Mouse (Mus musculus) heart, embryonic 11.5 days (tissue): Measurements from ENCODE around the gene Tent4a. TPM values are rescaled to one million over a fixed set of nuclear protein-coding genes. Genes with fewer than 3 reads are reported as not detected.

Experiments used
- ATAC-seq: fragments of 200-750 bp; cut with Nextera tagmentation; replicated peaks from 2 replicates; pipeline ENCODE4 v1.8.0; 2017; ENCODE audit warnings: moderate library complexity; ENCODE audit not compliant: insufficient number of reproducible peaks, low FRiP score, low TSS enrichment
- H3K27ac ChIP-seq: fragments of 300-500 bp; sonication (generic); 2 replicates; pipeline ENCODE4 v1.5.1; 2014; ENCODE audit warnings: mild to moderate bottlenecking, low read depth, low read length
- H3K27me3 ChIP-seq: fragments of 300-500 bp; sonication (generic); 2 replicates; pipeline ENCODE4 v1.6.1; 2014; ENCODE audit warnings: mild to moderate bottlenecking, low read length, mixed read lengths; ENCODE audit not compliant: control insufficient read depth, insufficient read depth
- H3K36me3 ChIP-seq: fragments of 300-500 bp; sonication (generic); 2 replicates; pipeline ENCODE4 v1.6.1; 2014; ENCODE audit warnings: mild to moderate bottlenecking, low read length, moderate library complexity, mixed read lengths; ENCODE audit not compliant: control insufficient read depth, insufficient read depth
- H3K4me1 ChIP-seq: fragments of 300-500 bp; sonication (generic); 2 replicates; pipeline ENCODE4 v1.6.1; 2014; ENCODE audit warnings: low read length; ENCODE audit not compliant: control insufficient read depth, insufficient read depth
- H3K4me2 ChIP-seq: fragments of 300-500 bp; sonication (generic); 2 replicates; pipeline ENCODE4 v1.6.1; 2014; ENCODE audit warnings: mild to moderate bottlenecking, moderate library complexity
- H3K4me3 ChIP-seq: fragments of 300-500 bp; sonication (generic); 2 replicates; pipeline ENCODE4 v1.5.1; 2014; ENCODE audit warnings: low read depth, low read length
- H3K9ac ChIP-seq: fragments of 300-500 bp; sonication (generic); 2 replicates; pipeline ENCODE4 v1.6.1; 2014; ENCODE audit warnings: mild to moderate bottlenecking, low read depth, low read length, moderate library complexity
- H3K9me3 ChIP-seq: fragments of 300-500 bp; sonication (generic); replicated peaks from 2 replicates; pipeline ENCODE4 v1.6.1; 2016; ENCODE audit warnings: low read length; ENCODE audit not compliant: control insufficient read depth
- WGBS: fragments of 180-500 bp; shearing (Covaris S2); extraction: QIAGEN DNeasy Blood & Tissue Kit; methylation state at CpG from one replicate; pipeline ENCODE4 v1.1.7; 2014; ENCODE audit not compliant: insufficient replicate concordance; 5-methylcytosine and 5-hydroxymethylcytosine counted together
- polyA plus RNA-seq: library from polyadenylated mRNA; unstranded; fragments of >200 nt; fragmentation: Nextera tagmentation; extraction: Ambion mirVana; gene quantifications from 2 replicates; pipeline ENCODE4 v1.2.1, GENCODE M21; 2014

The Tent4a gene
- polyA plus RNA-seq, 1 experiment from 2014 or later: 5.1 TPM

DNA sequence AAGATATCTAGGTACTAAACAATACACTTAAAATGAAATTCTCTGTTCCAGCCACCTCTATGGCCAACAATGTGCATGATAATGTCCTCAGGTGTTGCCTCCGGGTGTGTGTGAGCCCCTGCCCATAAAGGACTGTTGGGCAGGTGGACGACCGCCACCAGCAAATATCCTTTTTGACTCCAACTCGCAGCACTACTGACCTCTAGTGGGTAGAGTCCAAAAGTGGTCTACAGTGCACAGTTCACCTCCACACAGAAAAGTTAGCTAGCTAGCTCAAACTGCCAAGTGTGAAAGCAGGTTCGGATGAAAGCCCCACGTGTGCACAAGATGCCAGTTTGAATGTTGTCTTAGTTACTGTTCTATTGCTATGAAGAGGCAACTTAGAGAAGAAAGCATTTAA lies 49.1 kb downstream of the Tent4a start:
- no peak overlapping the region for H3K9ac ChIP-seq
- 22% methylated on average over 6 of the region's 6 CpGs for WGBS
- peaks cover 25% of the 10 kb centered on the region for H3K27me3 ChIP-seq
- peaks cover 7% of the 10 kb centered on the region for H3K4me1 ChIP-seq
- no peak for ATAC-seq
- no peaks in the 10 kb centered on the region for H3K36me3 ChIP-seq
- H3K27ac ChIP-seq: no peak overlapping the region
- H3K4me3 ChIP-seq: no peak overlapping the region
- no peak overlapping the region for H3K4me2 ChIP-seq
- no peaks in the 10 kb centered on the region for H3K9me3 ChIP-seq

DNA sequence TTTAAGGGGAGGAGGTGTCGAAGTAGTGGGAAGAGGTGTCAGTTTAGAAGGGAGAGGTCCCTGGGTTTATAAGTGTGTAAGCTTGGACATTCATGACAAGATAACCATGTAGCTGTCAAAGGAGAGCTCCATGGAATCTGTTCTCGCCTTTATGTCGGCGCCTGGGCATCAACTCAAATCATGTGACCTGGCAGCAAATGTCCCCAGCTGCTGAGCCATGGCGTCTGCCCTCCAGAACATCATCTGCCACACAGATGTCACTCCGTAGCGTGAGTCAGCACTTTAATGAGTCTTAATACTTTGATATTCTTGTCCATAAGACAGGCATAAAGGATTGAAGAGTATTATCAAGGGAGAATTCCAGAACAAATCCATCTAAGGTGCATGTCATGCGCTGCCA lies 51.7 kb downstream of the Tent4a start:
- no peak for ATAC-seq
- H3K4me1 ChIP-seq: peaks cover 3% of the 10 kb centered on the region
- H3K27ac ChIP-seq: no peak overlapping the region
- H3K4me3 ChIP-seq: no peak overlapping the region
- peaks cover 21% of the 10 kb centered on the region for H3K27me3 ChIP-seq
- WGBS: 37% methylated on average over 8 of the region's 8 CpGs
- H3K4me2 ChIP-seq: peak overlapping the region; percentile 70
- H3K9ac ChIP-seq: no peak overlapping the region
- H3K36me3 ChIP-seq: no peaks in the 10 kb centered on the region
- no peaks in the 10 kb centered on the region for H3K9me3 ChIP-seq

DNA sequence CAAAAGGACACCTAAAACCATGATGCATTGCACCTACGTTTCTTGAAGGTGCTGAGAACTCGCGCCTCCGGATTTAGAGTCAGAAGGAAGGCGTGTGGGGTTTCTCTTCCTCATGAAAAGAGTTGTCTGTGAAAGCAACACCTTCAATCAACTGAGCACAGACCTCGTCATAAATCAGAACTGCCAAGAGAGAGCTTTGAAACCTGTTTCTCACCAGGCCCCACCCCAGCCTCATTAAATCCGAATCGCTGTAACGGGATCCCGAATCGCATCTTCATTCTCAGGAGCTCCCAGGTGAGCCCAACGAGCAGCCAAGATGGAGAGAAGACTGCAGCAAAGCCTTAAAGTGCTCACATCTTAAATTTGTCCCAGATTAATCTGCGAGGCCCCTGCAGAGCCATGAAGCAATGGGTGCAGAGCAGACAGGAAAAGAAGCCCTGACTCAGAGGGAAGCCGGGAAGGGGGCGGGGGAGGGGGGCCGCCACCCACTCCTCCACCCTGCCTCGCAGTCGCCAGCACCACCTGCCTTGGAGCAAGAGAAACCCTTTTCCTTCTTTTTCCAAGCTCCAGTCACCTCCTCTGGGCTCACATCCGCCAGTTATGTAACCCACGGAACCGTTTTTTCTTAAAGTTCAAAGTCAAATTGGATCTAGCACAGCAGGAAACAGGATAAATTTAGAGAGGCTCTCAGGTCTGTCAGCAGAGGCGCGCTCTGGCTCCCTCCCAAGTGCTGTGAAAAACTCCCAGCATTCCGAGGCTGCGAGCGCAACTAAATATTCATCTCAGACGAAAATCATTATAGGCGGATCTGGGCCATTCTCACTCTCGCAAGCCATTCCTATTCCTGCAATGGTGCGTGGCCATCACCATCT lies 52.5 kb downstream of the Tent4a start:
- H3K4me1 ChIP-seq: peaks cover 3% of the 10 kb centered on the region; the same call in 1 of the 2 replicates
- no peaks in the 10 kb centered on the region for H3K36me3 ChIP-seq
- WGBS: 3% methylated on average over 30 of the region's 30 CpGs
- peak overlapping the region; percentile 46 for H3K9ac ChIP-seq
- no peaks in the 10 kb centered on the region for H3K9me3 ChIP-seq
- peak overlapping the region; percentile 35 for H3K4me3 ChIP-seq
- H3K27ac ChIP-seq: no peak overlapping the region; the same call in 1 of the 2 replicates
- H3K4me2 ChIP-seq: peak overlapping the region; percentile 70
- H3K27me3 ChIP-seq: peaks cover 18% of the 10 kb centered on the region
- ATAC-seq: no peak

DNA sequence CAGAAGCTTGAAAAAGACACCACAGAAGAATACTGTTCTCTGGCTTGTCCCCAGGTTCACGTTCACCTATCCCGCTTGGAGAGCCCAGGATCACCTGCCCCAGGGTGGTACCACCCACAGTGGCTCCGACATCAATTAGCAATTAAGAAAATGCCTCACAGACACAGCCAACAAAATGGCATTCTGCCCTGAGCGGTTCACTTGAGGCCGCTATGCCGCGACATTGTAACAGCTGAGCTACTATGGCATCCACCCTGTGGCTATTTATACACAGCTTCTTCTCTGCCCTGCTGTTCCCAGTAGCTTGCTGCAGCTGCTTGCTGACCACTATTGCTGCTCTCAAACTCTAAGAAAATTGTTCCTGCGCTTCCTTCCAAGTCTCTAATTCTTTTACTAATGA lies 53.4 kb downstream of the Tent4a start:
- peak overlapping the region; percentile 70 for H3K4me2 ChIP-seq
- 0 out of 2 replicates have a peak overlapping the region, but pooled peaks have one; percentile 40 for H3K9ac ChIP-seq
- H3K27me3 ChIP-seq: peaks cover 14% of the 10 kb centered on the region
- ATAC-seq: no peak
- WGBS: 11% methylated on average over 8 of the region's 8 CpGs
- H3K9me3 ChIP-seq: no peaks in the 10 kb centered on the region
- H3K36me3 ChIP-seq: no peaks in the 10 kb centered on the region
- no peak overlapping the region for H3K27ac ChIP-seq
- H3K4me1 ChIP-seq: peaks cover 3% of the 10 kb centered on the region; the same call in 1 of the 2 replicates
- H3K4me3 ChIP-seq: peak overlapping the region; percentile 9; the same call in 1 of the 2 replicates

DNA sequence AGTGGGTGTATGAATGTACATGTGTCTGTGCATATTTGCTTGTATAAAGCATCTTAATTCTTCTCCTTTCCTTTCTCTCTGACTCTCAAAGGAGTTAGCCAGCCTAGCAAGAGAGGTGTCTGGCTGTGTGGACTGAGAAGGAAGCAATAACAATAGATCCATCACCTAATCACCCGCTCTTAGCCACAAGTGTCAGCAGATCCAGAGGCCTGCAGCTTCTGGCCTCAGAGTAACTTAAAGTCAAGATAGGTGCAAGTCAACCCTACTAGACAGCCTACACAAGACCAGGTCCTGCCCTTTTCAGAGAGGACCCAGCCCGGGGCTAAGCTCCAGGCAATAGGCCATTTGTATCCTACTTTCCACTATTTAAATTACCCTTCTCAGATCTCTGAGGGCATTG lies 54.5 kb downstream of the Tent4a start:
- no peak for ATAC-seq
- H3K9ac ChIP-seq: no peak overlapping the region
- H3K4me1 ChIP-seq: peaks cover 3% of the 10 kb centered on the region; the same call in 1 of the 2 replicates
- no peaks in the 10 kb centered on the region for H3K9me3 ChIP-seq
- H3K27ac ChIP-seq: no peak overlapping the region
- H3K27me3 ChIP-seq: peaks cover 14% of the 10 kb centered on the region
- H3K4me2 ChIP-seq: no peak overlapping the region
- no peak overlapping the region for H3K4me3 ChIP-seq
- H3K36me3 ChIP-seq: no peaks in the 10 kb centered on the region
- WGBS: 65% methylated on average over 2 of the region's 2 CpGs

DNA sequence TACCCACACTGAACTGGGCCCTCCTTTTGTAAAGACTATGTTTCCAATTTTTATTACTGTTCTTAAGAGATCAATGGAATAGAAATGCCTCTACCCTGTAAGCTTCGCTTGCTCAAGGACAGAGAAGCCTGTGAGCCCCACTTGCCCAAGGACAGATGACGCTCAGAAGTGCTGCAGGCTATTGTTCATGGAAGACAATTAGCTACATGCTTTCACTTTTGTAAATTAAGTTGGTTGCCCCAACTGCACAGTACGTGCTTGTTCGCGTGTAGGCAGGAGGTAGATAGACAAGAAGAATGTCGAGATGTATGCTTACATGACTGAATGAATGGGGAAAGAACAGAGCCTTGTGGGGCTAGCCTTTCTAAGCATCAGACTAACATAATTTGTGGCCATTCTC lies 55.7 kb downstream of the Tent4a start:
- H3K4me1 ChIP-seq: peaks cover 3% of the 10 kb centered on the region; the same call in 1 of the 2 replicates
- H3K27me3 ChIP-seq: peaks cover 7% of the 10 kb centered on the region; the same call in 1 of the 2 replicates
- no peak overlapping the region for H3K9ac ChIP-seq
- no peak for ATAC-seq
- no peaks in the 10 kb centered on the region for H3K9me3 ChIP-seq
- 88% methylated on average over 6 of the region's 6 CpGs for WGBS
- H3K27ac ChIP-seq: no peak overlapping the region
- no peak overlapping the region for H3K4me3 ChIP-seq
- no peaks in the 10 kb centered on the region for H3K36me3 ChIP-seq
- H3K4me2 ChIP-seq: no peak overlapping the region

DNA sequence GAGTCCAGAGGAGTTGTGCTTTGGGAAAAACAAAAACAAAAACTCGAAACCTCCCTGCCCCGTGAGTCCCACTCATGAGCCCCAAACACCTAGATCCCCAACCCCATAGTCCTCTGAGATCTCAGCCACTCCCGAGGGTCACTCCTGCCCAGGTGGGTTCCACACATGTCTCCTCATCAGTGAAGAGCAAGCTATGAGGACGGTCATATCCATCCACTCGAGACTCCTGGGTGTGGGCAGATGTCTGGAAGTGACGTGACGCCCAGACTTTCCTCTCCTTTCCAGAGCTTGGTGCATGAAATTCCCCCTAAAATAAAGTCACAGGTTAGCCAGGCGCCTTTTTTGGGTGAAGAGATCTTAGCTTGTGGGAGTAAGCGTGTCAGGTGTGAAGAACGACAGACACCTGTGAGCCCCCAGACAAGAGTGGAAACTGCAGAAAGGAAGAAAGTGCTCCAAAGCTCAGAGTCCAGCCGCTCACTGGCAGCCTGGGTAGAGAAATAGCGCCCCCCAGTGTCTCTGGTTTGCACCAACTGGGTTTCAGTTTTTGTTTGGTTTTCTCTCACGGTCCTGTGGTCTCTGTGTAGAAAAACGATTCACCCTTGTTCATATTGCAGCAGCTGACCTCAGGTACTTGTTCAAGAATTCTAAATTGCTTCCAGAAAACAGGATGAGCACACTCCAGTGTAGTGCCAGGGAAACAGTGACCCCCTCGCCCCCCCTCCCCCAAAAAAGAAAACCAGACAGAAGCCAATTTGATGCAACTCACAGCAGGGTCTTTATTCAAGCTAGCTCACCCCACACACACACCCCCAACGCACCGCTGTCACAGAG lies 73.6 kb downstream of the Tent4a start:
- H3K9ac ChIP-seq: no peak overlapping the region
- no peak overlapping the region for H3K4me2 ChIP-seq
- 44% methylated on average over 17 of the region's 17 CpGs for WGBS
- no peak for ATAC-seq
- H3K4me3 ChIP-seq: no peak overlapping the region
- H3K27ac ChIP-seq: no peak overlapping the region
- H3K27me3 ChIP-seq: no peaks in the 10 kb centered on the region
- no peaks in the 10 kb centered on the region for H3K9me3 ChIP-seq
- H3K36me3 ChIP-seq: no peaks in the 10 kb centered on the region
- H3K4me1 ChIP-seq: no peaks in the 10 kb centered on the region

DNA sequence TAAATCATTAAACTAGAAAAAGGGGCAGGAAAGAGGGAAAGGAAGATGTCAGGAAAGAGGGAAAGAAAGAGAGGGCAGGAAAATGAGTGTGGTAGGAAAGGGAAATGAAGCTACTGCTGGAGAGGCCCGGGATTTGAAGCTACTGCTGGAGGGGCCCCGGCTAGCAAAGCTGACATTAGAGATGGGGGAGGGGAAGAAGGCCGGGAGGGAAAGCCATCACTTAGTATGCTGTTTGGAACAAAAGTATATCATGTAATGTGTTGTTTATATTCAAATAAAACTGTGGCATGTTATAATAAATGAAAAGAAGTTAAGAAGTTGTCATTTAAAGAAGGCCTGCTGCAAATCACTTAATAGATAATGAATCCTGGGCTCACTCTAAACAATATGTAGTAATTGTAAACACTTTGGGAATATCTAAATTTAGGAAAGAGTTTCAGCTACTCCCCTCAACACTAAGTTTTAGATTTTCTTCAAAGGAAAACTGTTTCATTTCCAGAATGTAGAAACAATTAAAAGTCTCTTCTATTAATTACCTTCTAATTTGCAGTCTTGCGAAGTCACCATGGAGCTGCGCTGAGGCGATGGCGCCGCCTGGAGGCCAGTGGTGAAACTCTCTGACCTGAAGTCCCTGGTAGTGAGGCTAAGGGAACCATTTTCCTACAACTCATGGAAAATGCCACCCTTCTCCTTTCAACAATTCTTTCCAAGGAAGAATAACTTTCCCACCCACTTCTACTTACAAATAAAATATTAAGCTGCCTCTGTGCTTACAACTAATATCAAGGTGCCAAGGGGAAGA lies 74.6 kb downstream of the Tent4a start:
- Histone ChIP-seq H3K27ac (no peak overlapping the region), H3K27me3 (no peaks in the 10 kb centered on the region), H3K4me3 (no peak overlapping the region), H3K4me1 (no peaks in the 10 kb centered on the region), H3K36me3 (no peaks in the 10 kb centered on the region), H3K9ac (no peak overlapping the region), H3K9me3 (no peaks in the 10 kb centered on the region), H3K4me2 (no peak overlapping the region)
- no peak for ATAC-seq
- WGBS: 14% methylated on average over 8 of the region's 8 CpGs
